Mouse (Mus musculus): ENCODE measurements around the gene Igsf23. TPM values are rescaled to one million over a fixed set of nuclear protein-coding genes. Genes with fewer than 3 reads are reported as not detected.
A peak's percentile ranks its signal among the peaks of the same experiment; 100 is the strongest.

Igsf23 gene
- polyA plus RNA-seq, 1 experiment: 2.1 TPM

DNA sequence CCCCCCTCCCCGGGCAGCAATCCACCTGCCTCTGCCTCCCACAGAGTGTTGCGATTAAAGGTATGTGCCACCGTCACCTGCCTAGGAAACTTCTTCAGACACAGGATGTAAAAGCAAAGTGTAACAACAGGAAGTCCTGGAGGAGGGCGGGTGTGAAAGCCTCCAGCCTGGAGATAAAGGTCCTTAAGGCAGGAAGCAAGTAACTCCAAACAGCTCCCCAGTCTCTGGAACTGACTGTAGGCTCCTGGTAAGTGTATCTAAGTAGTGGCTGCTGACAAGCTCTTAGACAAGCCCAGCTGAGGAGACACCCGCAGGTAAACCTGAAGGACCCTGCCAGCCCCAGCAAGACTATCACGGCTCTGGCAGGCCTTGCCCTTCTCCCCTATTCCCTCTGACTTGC, 10.3 kb downstream of the Igsf23 start:
- Histone ChIP-seq H3K36me3 (ENCODE audit: control insufficient read depth, insufficient read depth, low read length, poor library complexity, severe bottlenecking) (no peaks in the 10 kb centered on the region), H3K9ac (ENCODE audit: low read depth, poor library complexity, severe bottlenecking) (no peak overlapping the region), H3K4me3 (ENCODE audit: low read depth, low read length) (no peak overlapping the region), H3K4me1 (ENCODE audit: control insufficient read depth, insufficient read depth, low read length) (peaks cover 2% of the 10 kb centered on the region), H3K27ac (ENCODE audit: insufficient read depth, low read length) (no peak overlapping the region), H3K27me3 (ENCODE audit: control insufficient read depth, insufficient read depth, low read length, poor library complexity, severe bottlenecking) (no peaks in the 10 kb centered on the region), H3K9me3 (replicated peaks; ENCODE audit: control insufficient read depth, insufficient read depth, low read length, poor library complexity, severe bottlenecking) (no peaks in the 10 kb centered on the region)
- TF ChIP-seq POLR2A (IDR thresholded peaks at IDR 0.05; ENCODE audit: insufficient read depth, low read length) (no peak), CTCF (IDR thresholded peaks at IDR 0.05; ENCODE audit: low read depth, low read length) (no peak), EP300 (IDR thresholded peaks at IDR 0.05; ENCODE audit: insufficient read depth, low read depth, low read length) (no peak)

DNA sequence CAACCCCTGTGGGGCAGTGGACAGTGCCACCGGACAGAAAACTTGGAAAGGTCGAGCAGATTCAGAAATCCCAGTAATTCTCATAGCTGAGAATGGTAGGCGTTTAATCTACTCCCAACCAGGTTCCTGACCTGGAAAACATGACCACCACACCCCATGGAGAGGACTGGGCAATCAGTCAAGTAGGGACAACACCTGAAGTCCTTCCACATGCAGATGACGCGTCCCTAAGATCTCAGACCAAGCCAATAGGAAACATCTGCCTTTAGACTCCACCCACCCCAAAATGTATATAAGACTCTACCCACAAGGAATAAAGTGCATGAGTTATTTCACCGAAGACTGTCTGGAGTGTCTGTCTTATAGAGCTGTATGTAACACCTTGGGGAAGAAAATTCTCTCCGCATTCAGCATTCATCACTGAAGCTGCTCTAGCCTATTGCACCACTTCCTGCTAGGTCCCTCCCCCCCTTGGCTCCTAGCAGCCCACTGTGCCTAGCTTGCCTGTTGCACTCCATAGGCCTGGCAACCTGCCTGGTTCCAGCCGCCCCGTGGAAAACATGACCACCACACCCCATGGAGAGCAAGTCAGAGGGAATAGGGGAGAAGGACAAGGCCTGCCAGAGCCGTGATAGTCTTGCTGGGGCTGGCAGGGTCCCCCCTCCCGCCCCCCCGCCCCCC, 10.9 kb downstream of the Igsf23 start:
- Histone ChIP-seq H3K9me3 (replicated peaks; ENCODE audit: control insufficient read depth, insufficient read depth, low read length, poor library complexity, severe bottlenecking) (no peaks in the 10 kb centered on the region), H3K4me3 (ENCODE audit: low read depth, low read length) (no peak overlapping the region), H3K4me1 (ENCODE audit: control insufficient read depth, insufficient read depth, low read length) (peaks cover 2% of the 10 kb centered on the region), H3K9ac (ENCODE audit: low read depth, poor library complexity, severe bottlenecking) (no peak overlapping the region), H3K27ac (ENCODE audit: insufficient read depth, low read length) (no peak overlapping the region), H3K36me3 (ENCODE audit: control insufficient read depth, insufficient read depth, low read length, poor library complexity, severe bottlenecking) (no peaks in the 10 kb centered on the region), H3K27me3 (ENCODE audit: control insufficient read depth, insufficient read depth, low read length, poor library complexity, severe bottlenecking) (no peaks in the 10 kb centered on the region)
- TF ChIP-seq POLR2A (IDR thresholded peaks at IDR 0.05; ENCODE audit: insufficient read depth, low read length) (no peak), CTCF (IDR thresholded peaks at IDR 0.05; ENCODE audit: low read depth, low read length) (no peak), EP300 (IDR thresholded peaks at IDR 0.05; ENCODE audit: insufficient read depth, low read depth, low read length) (no peak)

DNA sequence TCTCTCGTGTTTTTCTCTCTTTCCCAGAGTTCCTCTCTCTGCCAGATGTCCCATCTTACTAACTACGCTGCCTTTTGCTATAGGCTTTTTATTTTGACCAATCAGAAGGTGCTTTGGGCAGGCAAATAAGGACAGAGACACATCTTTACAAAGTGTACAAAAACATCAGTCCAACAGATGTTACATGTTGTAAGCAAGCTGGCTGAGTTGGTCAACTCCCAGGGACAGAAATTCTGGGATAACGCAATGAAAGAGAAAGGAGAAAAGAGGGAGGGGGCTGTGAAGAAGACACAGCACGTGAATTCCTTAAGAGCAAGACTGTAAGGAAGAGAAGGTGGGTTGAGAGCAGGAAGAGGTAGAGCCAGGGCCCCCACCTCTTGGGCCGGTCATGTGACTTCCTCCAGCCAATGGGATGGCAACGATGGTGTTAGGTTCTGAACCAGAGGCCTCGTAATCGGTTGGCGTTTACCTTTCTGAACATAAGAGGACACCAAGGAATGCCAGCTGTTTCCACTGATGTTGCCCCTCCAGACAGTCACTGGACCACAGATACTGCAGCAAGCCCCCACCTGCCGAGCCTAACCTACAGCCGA, 13.2 kb downstream of the Igsf23 start:
- Histone ChIP-seq H3K9me3 (replicated peaks; ENCODE audit: control insufficient read depth, insufficient read depth, low read length, poor library complexity, severe bottlenecking) (no peaks in the 10 kb centered on the region), H3K9ac (ENCODE audit: low read depth, poor library complexity, severe bottlenecking) (no peak overlapping the region), H3K36me3 (ENCODE audit: control insufficient read depth, insufficient read depth, low read length, poor library complexity, severe bottlenecking) (no peaks in the 10 kb centered on the region), H3K4me1 (ENCODE audit: control insufficient read depth, insufficient read depth, low read length) (peaks cover 2% of the 10 kb centered on the region), H3K27ac (ENCODE audit: insufficient read depth, low read length) (no peak overlapping the region; the same call in 1 of the 2 replicates), H3K4me3 (ENCODE audit: low read depth, low read length) (no peak overlapping the region), H3K27me3 (ENCODE audit: control insufficient read depth, insufficient read depth, low read length, poor library complexity, severe bottlenecking) (no peaks in the 10 kb centered on the region)
- TF ChIP-seq POLR2A (IDR thresholded peaks at IDR 0.05; ENCODE audit: insufficient read depth, low read length) (no peak), CTCF (IDR thresholded peaks at IDR 0.05; ENCODE audit: low read depth, low read length) (no peak), EP300 (IDR thresholded peaks at IDR 0.05; ENCODE audit: insufficient read depth, low read depth, low read length) (no peak)

DNA sequence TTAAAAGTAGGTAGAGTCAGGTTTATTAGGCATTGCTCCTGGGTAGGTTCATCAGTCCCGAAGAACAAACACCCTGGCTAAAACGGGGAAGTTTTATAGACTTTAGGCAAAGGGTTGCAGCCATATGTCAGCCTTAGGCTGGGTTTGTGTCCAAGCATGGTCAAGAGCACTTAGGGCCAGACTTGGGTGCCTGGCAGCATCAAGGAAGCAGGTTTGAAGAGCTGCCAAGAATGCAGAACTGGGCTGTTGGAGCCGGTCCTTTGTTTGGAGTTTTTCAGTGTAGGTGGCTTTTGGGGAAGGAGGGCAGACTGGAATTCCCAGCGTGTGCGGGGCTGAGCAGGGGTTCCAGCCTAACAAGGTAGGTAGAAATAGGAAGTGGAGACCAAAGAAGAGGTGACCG, 14.6 kb downstream of the Igsf23 start:
- Histone ChIP-seq H3K9me3 (replicated peaks; ENCODE audit: control insufficient read depth, insufficient read depth, low read length, poor library complexity, severe bottlenecking) (no peaks in the 10 kb centered on the region), H3K4me3 (ENCODE audit: low read depth, low read length) (no peak overlapping the region), H3K9ac (ENCODE audit: low read depth, poor library complexity, severe bottlenecking) (no peak overlapping the region), H3K36me3 (ENCODE audit: control insufficient read depth, insufficient read depth, low read length, poor library complexity, severe bottlenecking) (no peaks in the 10 kb centered on the region), H3K27me3 (ENCODE audit: control insufficient read depth, insufficient read depth, low read length, poor library complexity, severe bottlenecking) (no peaks in the 10 kb centered on the region), H3K27ac (ENCODE audit: insufficient read depth, low read length) (no peak overlapping the region), H3K4me1 (ENCODE audit: control insufficient read depth, insufficient read depth, low read length) (peaks cover 2% of the 10 kb centered on the region)
- no peak for TF ChIP-seq EP300 (IDR thresholded peaks at IDR 0.05; ENCODE audit: insufficient read depth, low read depth, low read length)
- no peak for TF ChIP-seq POLR2A (IDR thresholded peaks at IDR 0.05; ENCODE audit: insufficient read depth, low read length)
- no peak for TF ChIP-seq CTCF (IDR thresholded peaks at IDR 0.05; ENCODE audit: low read depth, low read length)

DNA sequence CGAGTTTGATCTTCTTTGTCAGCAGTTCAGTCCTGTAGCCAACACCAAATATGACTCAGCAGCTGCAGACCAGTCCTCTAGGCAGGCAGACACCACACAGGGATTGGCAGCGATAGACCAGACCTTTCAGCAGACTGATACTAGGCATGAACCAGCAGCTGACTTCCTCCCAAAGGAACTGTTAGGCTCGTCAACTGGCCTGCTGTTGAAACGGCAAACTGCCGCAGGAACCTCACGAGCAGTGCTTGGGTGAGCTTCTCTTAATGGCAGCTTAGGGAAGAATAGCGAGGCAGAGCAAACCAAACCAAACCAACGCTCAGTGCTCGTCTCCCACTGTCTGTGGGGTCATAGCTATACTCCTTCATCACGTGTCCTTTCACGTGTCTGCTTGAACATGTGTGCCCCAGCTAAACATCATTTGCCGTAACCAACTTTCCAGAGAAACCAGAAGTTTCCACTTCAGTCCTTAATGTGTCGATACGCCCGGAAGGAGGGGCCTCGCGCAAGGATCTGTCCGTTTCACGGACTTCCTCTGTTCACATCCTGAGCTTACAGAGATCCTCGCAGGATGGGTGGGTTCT, 15.3 kb downstream of the Igsf23 start:
- Histone ChIP-seq H3K9me3 (replicated peaks; ENCODE audit: control insufficient read depth, insufficient read depth, low read length, poor library complexity, severe bottlenecking) (no peaks in the 10 kb centered on the region), H3K27ac (ENCODE audit: insufficient read depth, low read length) (no peak overlapping the region), H3K27me3 (ENCODE audit: control insufficient read depth, insufficient read depth, low read length, poor library complexity, severe bottlenecking) (no peaks in the 10 kb centered on the region), H3K4me3 (ENCODE audit: low read depth, low read length) (peak overlapping the region; percentile 1; the same call in 1 of the 2 replicates), H3K9ac (ENCODE audit: low read depth, poor library complexity, severe bottlenecking) (no peak overlapping the region), H3K36me3 (ENCODE audit: control insufficient read depth, insufficient read depth, low read length, poor library complexity, severe bottlenecking) (no peaks in the 10 kb centered on the region), H3K4me1 (ENCODE audit: control insufficient read depth, insufficient read depth, low read length) (peaks cover 2% of the 10 kb centered on the region)
- TF ChIP-seq CTCF (IDR thresholded peaks at IDR 0.05; ENCODE audit: low read depth, low read length): no peak
- TF ChIP-seq POLR2A (IDR thresholded peaks at IDR 0.05; ENCODE audit: insufficient read depth, low read length): no peak
- TF ChIP-seq EP300 (IDR thresholded peaks at IDR 0.05; ENCODE audit: insufficient read depth, low read depth, low read length): no peak
